Mouse (Mus musculus) liver, postnatal 0 days (tissue): ENCODE results near the gene Abca4.

Experiments
- CTCF ChIP-seq: sonication (generic); IDR thresholded peaks from 2 replicates; pipeline ENCODE4 v1.5.1; 2016; ENCODE audit warnings: antibody characterized with exemption, low read depth
- EP300 ChIP-seq: IDR thresholded peaks from 2 replicates; pipeline ENCODE4 v1.6.1; 2016; ENCODE audit warnings: antibody characterized with exemption, low read depth, mild to moderate bottlenecking

DNA sequence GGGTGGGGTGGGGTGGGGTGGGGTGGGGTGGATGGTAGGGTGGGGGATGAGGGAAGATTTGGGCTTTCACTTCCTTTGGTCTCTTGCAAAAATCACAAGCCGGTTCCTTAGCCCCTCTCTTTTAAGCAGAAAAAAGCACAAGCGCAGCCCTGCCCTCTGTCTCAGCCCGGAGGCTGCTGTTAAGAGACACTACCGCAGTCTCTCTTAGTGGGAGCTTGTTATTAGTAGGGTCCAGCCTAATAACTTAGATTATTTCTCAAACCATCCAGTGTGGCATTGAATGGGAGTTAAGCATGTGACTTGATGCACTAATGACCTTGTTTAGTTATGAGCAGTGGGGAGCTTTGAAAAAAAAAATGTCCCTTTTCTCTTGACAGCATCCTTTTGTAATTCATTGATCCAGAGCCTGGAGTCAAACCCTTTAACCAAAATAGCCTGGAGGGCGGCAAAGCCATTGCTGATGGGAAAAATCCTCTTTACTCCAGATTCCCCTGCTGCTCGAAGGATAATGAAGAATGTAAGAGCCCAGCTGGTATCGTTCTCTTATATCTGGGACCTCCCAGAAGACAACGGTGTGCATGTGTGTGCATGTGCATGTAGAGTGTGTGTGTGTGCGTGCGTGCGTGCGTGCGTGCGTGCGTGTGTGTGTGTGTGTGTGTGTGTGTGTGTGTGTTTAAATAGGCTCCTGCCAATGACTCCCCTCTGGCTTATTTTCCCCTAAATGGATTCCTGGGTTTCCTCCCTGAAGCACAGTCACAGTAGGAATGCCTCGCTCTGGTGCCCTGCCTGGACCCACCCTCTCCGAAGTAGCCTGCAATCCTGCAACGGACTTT, 41.1 kb downstream of the Abca4 start:
- no peak for TF ChIP-seq CTCF
- no peak for TF ChIP-seq EP300
